Mouse (Mus musculus) limb, embryonic 12.5 days (tissue): Measurements from ENCODE around the gene Gm2663. TPM values are rescaled to one million over a fixed set of nuclear protein-coding genes. Genes with fewer than 3 reads are reported as not detected.
"Not testable (repeated sequence)": the region's sequence is repeated elsewhere in the genome, so short reads cannot be mapped to it uniquely, and the experiment has no call there.

Experiments used
- ATAC-seq: fragments of 200-750 bp; cut with Nextera tagmentation; 2 replicates; pipeline ENCODE4 v1.8.0; 2017; ENCODE audit warnings: low read depth, moderate TSS enrichment; ENCODE audit not compliant: insufficient number of reproducible peaks, insufficient read depth, low FRiP score, low TSS enrichment
- H3K27ac ChIP-seq: fragments of 300-500 bp; sonication (generic); 2 replicates; pipeline ENCODE4 v1.5.1; 2016; ENCODE audit warnings: mild to moderate bottlenecking, moderate library complexity
- H3K27me3 ChIP-seq: fragments of 300-500 bp; sonication (generic); 2 replicates; pipeline ENCODE4 v1.6.1; 2016; ENCODE audit warnings: mild to moderate bottlenecking, moderate library complexity
- H3K36me3 ChIP-seq: fragments of 300-500 bp; sonication (generic); 2 replicates; pipeline ENCODE4 v1.6.1; 2016; ENCODE audit warnings: mild to moderate bottlenecking, moderate library complexity
- H3K4me1 ChIP-seq: fragments of 300-500 bp; sonication (generic); replicated peaks from 2 replicates; pipeline ENCODE4 v1.6.1; 2016
- H3K4me2 ChIP-seq: fragments of 300-500 bp; sonication (generic); 2 replicates; pipeline ENCODE4 v1.6.1; 2016; ENCODE audit warnings: mild to moderate bottlenecking, moderate library complexity
- H3K4me3 ChIP-seq: fragments of 300-500 bp; sonication (generic); replicated peaks from 2 replicates; pipeline ENCODE4 v1.5.1; 2016; ENCODE audit warnings: mild to moderate bottlenecking
- H3K9ac ChIP-seq: fragments of 300-500 bp; sonication (generic); replicated peaks from 2 replicates; pipeline ENCODE4 v1.6.1; 2016; ENCODE audit warnings: mild to moderate bottlenecking, moderate library complexity
- H3K9me3 ChIP-seq: fragments of 300-500 bp; sonication (generic); 2 replicates; pipeline ENCODE4 v1.6.1; 2016; ENCODE audit warnings: mild to moderate bottlenecking, moderate library complexity
- WGBS: fragments of 180-500 bp; shearing (Covaris S2); methylation state at CpG from one replicate; pipeline ENCODE4 v1.1.7; 2016; 5-methylcytosine and 5-hydroxymethylcytosine counted together
- polyA plus RNA-seq: library from polyadenylated mRNA; unstranded; fragments of >200 nt; fragmentation: Nextera tagmentation; extraction: Ambion mirVana; gene quantifications from 2 replicates; pipeline ENCODE4 v1.2.1, GENCODE M21; 2016

Gene Gm2663
- polyA plus RNA-seq = not detected in 2 replicates

DNA sequence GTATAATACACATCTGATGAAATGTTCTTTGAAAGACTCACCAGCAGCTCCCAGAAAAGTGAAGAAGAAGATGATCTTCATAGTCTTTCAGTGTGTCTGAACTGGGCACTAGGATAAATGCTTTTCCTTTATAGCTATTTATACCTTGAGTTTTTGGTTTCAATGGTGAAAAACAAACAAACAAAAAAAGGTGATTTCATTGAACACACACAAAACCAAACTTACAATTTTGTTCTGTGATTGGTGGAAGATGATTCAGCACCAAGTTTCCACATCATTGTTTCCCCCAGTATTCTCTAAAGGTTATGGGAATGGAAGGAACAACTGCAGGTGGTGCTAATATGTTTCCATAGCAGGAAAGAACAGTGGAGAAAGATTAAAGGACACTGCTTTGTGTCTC, at the start of gene Gm2663:
Gm2663 (minus strand) TSS at position 101 of the 400 bp plus-strand sequence.
- not testable (repeated sequence) for H3K27me3 ChIP-seq, H3K27ac ChIP-seq, H3K4me1 ChIP-seq, H3K36me3 ChIP-seq, H3K4me3 ChIP-seq, H3K4me2 ChIP-seq, H3K9ac ChIP-seq, H3K9me3 ChIP-seq, ATAC-seq

DNA sequence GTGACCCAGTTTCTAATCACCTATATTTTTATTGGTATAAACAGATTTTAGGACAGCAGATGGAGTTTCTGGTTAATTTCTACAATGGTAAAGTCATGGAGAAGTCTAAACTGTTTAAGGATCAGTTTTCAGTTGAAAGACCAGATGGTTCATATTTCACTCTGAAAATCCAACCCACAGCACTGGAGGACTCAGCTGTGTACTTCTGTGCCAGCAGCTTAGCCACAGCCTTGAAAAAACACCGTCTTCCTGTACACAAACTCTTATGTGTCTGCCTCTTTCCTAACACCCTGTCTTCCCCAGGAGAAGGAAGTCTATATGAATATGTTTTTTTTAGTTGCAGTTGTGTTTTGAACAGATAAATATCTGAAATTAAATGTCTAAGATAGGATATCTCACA, 49.3 kb upstream of the Gm2663 start:
- Histone ChIP-seq H3K4me1 (no peaks in the 10 kb centered on the region), H3K9me3 (no peaks in the 10 kb centered on the region), H3K27me3 (no peaks in the 10 kb centered on the region), H3K4me2 (no peak overlapping the region), H3K27ac (no peak overlapping the region), H3K36me3 (no peaks in the 10 kb centered on the region), H3K4me3 (no peak overlapping the region), H3K9ac (no peak overlapping the region)
- no peak for ATAC-seq
- 73% methylated on average over 1 of the region's 1 CpGs for WGBS

DNA sequence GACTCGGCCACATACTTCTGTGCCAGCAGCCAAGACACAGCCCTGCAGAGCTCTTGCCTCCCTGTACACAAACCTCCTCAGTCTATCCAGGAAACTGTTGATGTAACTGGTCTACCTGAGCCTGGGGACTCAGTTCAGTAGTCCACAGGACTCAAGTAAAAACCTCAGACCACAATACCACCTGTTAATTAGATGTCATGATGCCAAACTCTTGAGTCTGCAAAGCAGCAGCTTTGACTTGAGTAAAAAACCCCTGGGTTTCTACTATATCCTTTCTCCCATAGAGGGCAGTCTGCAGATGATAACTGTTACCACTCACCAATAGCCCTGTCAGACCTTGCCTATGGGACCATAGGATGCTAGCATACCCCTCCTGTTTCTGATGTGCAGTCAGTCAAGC, 48.7 kb upstream of the Gm2663 start:
- H3K27ac ChIP-seq = no peak overlapping the region
- no peak overlapping the region for H3K9ac ChIP-seq
- H3K9me3 ChIP-seq = no peaks in the 10 kb centered on the region
- 91% methylated on average over 1 of the region's 1 CpGs for WGBS
- H3K27me3 ChIP-seq = no peaks in the 10 kb centered on the region
- H3K36me3 ChIP-seq = no peaks in the 10 kb centered on the region
- H3K4me1 ChIP-seq = no peaks in the 10 kb centered on the region
- no peak overlapping the region for H3K4me2 ChIP-seq
- ATAC-seq = no peak
- no peak overlapping the region for H3K4me3 ChIP-seq

DNA sequence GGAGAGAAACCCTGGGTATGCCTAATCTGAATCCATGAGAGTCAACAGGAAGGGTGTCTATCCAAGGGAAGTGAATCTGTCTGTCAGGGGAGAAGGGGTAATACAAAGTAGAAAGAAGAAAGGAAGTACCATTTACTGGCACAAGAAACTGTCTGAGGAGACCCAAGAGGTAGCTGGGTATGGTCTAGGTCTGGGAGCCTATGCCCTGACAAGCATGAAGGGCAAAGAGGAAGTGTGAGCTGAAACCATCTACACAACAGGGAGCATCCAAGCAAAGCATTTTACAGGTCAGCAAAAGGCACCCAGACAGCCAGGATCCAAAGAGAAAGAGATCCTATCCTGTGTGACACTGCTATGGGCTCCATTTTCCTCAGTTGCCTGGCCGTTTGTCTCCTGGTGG, 47.9 kb upstream of the Gm2663 start:
- Histone ChIP-seq H3K36me3 (no peaks in the 10 kb centered on the region), H3K27ac (no peak overlapping the region), H3K4me2 (no peak overlapping the region), H3K4me3 (no peak overlapping the region), H3K4me1 (no peaks in the 10 kb centered on the region), H3K9ac (no peak overlapping the region), H3K27me3 (no peaks in the 10 kb centered on the region), H3K9me3 (no peaks in the 10 kb centered on the region)
- no peak for ATAC-seq
- 75% methylated on average over 1 of the region's 1 CpGs for WGBS

DNA sequence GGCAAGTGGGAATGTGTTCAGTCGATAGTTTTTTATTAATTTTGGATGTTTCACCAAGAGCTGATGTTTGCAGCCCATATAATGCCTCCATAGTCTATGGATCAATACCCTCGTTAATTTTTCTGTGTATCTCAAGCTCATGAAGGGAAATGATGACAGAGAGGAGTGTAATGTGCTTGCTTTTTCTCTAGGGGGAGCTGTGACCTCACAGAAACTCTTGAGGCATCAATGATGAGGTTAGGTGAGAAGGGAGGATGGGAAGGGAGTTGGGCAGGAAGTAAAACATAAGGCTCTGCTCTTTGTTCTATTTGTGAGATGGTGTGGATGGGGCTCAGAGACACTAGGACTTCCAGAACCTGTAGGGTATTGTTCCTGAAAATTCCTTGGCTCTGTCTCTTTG, 47.3 kb upstream of the Gm2663 start:
- H3K27ac ChIP-seq = no peak overlapping the region
- 57% methylated on average over 2 of the region's 2 CpGs for WGBS
- no peaks in the 10 kb centered on the region for H3K4me1 ChIP-seq
- ATAC-seq = no peak
- H3K27me3 ChIP-seq = no peaks in the 10 kb centered on the region
- no peak overlapping the region for H3K4me3 ChIP-seq
- no peak overlapping the region for H3K4me2 ChIP-seq
- H3K36me3 ChIP-seq = no peaks in the 10 kb centered on the region
- no peak overlapping the region for H3K9ac ChIP-seq
- H3K9me3 ChIP-seq = no peaks in the 10 kb centered on the region

DNA sequence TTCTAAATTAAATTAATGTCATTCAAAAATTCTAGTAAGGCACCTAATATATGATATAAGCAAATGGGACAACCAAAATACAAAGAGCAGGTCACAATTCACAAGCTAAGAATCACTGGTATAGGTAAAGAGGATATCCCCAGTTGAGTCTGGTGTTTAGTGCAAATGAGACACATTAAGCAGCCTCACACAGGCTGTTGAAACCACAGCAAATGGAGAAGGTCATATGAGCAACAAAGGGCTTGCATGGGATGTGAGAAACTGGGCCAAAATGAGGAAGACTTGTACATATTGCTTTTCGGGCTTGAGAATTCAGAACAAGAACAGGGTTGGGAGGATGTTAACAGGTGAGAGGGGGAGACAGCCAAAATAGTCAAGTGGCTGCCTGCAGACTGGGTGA, 45.5 kb upstream of the Gm2663 start:
- H3K9ac ChIP-seq = no peak overlapping the region
- ATAC-seq = no peak
- H3K4me3 ChIP-seq = no peak overlapping the region
- no peak overlapping the region for H3K27ac ChIP-seq
- H3K27me3 ChIP-seq = no peaks in the 10 kb centered on the region
- H3K4me1 ChIP-seq = no peaks in the 10 kb centered on the region
- H3K9me3 ChIP-seq = no peaks in the 10 kb centered on the region
- H3K4me2 ChIP-seq = no peak overlapping the region
- WGBS = 82% methylated on average over 1 of the region's 1 CpGs
- H3K36me3 ChIP-seq = no peaks in the 10 kb centered on the region

DNA sequence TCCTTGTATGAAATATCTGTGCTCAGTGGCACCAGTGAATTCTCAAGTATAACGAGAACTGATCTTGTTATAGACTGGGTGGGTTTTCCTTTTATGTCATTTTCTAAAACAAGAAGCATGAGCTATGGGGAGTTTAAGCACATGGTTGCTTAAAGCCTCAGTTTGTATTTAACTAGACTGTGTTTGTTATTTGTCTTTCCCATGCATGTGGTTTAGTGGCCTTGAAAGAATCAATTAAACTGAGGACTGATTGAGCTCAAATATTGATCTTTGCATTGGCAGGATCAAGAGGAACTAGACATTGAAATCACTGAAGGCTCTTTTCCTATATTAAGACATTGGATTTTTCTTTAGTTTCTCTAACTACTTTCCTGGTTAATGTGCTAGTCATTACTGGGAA, 45.0 kb upstream of the Gm2663 start:
- Histone ChIP-seq H3K4me2 (no peak overlapping the region), H3K9me3 (no peaks in the 10 kb centered on the region), H3K27me3 (no peaks in the 10 kb centered on the region), H3K27ac (no peak overlapping the region), H3K9ac (no peak overlapping the region), H3K4me1 (no peaks in the 10 kb centered on the region), H3K4me3 (no peak overlapping the region), H3K36me3 (no peaks in the 10 kb centered on the region)
- WGBS = 74% methylated on average over 1 of the region's 1 CpGs
- ATAC-seq = no peak

DNA sequence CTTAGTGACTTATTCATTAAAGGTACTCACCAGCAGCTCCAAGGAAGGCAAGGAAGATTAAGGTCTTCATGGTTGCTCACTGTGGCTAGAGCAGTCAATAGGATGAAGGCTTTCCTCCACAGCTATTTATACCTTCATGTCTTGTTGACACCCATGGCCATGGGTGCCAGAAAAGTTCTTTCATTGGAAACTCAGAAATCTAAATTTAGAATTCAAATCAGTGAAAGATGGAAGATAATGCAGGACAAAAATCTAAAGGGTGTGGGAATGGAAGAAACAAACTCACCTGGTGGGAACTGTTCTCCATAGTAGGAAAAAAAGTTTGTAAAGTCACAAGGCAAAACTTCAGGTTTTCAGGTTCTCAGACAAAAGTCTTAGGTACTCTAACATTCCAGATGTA, 36.1 kb upstream of the Gm2663 start, which contains the start of gene 2210010C04Rik:
2210010C04Rik (minus strand) TSS at position 101 of the 400 bp plus-strand sequence.
- no peak for ATAC-seq
- H3K27me3 ChIP-seq = no peaks in the 10 kb centered on the region
- H3K9ac ChIP-seq = no peak within 1 kb of the TSS
- H3K27ac ChIP-seq = no peak within 1 kb of the TSS
- H3K9me3 ChIP-seq = no peaks in the 10 kb centered on the region
- H3K36me3 ChIP-seq = no peaks in the 10 kb centered on the region
- no peaks in the 10 kb centered on the region for H3K4me1 ChIP-seq
- H3K4me3 ChIP-seq = no peak within 1 kb of the TSS
- no peak within 1 kb of the TSS for H3K4me2 ChIP-seq

DNA sequence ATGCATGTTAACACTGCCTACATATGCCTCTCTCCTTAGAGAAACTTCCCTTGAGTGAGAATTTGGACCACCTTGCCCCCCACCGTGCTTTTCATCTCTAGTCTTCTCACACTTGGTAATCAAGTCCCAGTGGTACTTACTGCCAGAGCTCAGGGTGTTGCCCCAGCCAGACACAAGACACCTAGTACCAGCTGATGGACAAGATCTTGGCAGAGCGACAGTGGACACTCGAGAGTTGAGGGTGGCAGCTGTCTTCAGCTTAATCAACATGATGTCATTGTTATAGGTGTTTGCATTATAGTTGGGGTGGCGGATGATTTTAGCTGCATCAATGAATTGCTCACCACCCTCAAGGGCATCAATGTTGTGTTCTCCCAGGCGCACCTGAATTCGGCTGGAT, 33.5 kb upstream of the Gm2663 start:
- H3K9me3 ChIP-seq = no peaks in the 10 kb centered on the region
- H3K27me3 ChIP-seq = no peaks in the 10 kb centered on the region
- H3K27ac ChIP-seq = no peak overlapping the region
- H3K9ac ChIP-seq = no peak overlapping the region
- H3K4me2 ChIP-seq = no peak overlapping the region
- no peak for ATAC-seq
- no peaks in the 10 kb centered on the region for H3K4me1 ChIP-seq
- no peaks in the 10 kb centered on the region for H3K36me3 ChIP-seq
- H3K4me3 ChIP-seq = no peak overlapping the region
- 81% methylated on average over 6 of the region's 6 CpGs for WGBS

DNA sequence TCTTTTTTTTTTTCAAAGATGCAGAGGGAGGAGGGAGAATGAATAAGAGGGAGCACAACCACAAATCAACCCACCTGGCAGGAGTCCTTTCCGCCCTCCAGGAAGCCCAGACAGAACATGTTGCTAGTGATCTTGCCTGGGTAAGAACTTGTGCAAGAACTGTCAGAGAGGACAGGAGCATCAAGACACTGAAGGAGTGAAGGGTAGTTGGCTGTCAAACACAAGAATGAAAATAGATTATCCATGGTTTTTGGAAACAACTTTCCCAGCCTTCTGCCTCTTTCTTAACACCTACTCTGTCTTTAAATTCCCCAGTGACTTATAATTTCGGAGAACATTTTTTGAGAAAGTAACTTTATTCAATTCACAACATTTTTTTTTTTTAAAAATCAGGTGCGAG, 33.0 kb upstream of the Gm2663 start:
- 81% methylated on average over 3 of the region's 3 CpGs for WGBS
- no peak overlapping the region for H3K4me3 ChIP-seq
- H3K9me3 ChIP-seq = no peaks in the 10 kb centered on the region
- no peak overlapping the region for H3K27ac ChIP-seq
- no peaks in the 10 kb centered on the region for H3K4me1 ChIP-seq
- no peak for ATAC-seq
- H3K27me3 ChIP-seq = no peaks in the 10 kb centered on the region
- no peak overlapping the region for H3K4me2 ChIP-seq
- no peaks in the 10 kb centered on the region for H3K36me3 ChIP-seq
- H3K9ac ChIP-seq = no peak overlapping the region

DNA sequence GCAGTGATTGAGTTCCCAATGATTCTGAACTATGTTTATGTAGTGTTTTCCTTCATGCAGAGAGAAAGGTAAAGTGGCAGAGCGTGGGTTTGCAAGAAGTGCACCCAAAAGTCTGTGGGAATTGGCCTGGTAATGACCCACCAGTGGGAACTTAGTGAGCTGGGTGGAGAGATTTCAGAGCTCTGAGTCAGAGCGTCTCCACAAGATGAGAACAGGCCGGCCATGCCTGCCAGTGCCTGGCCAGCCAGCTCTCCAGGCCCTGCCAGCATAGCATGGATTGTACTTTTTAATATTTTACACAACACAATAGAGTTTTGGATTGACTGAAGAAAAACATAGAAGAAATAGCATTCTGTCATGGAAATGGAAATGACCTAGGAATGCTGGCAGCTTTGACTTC, 31.5 kb upstream of the Gm2663 start:
- 85% methylated on average over 3 of the region's 3 CpGs for WGBS
- H3K36me3 ChIP-seq = no peaks in the 10 kb centered on the region
- no peaks in the 10 kb centered on the region for H3K27me3 ChIP-seq

DNA sequence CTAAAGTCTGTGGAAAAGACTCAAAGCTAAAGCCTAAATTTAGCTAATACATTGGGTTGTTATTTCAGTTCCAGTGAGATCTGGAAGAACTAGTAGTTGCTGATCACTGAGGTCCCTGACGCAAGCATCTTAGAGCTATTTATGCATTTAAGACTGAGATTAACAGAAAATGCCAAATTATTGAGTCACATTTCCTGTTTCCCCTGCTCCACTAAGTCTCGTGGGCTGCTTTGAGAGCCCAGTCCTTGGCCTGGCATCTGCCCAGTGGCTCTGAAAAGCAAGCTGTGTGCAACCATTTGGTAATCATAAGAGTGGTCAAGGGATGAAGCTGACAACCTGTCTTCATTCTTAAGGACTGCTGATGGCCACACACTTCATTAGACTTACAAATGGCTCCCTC, 27.8 kb upstream of the Gm2663 start:
- Histone ChIP-seq H3K4me3 (no peak overlapping the region), H3K36me3 (no peaks in the 10 kb centered on the region), H3K4me1 (no peaks in the 10 kb centered on the region), H3K27me3 (no peaks in the 10 kb centered on the region), H3K9ac (no peak overlapping the region), H3K9me3 (no peaks in the 10 kb centered on the region), H3K27ac (no peak overlapping the region), H3K4me2 (no peak overlapping the region)
- 62% methylated on average over 2 of the region's 2 CpGs for WGBS
- ATAC-seq = no peak

More for the DNA sequence above, 31.5 kb upstream of the Gm2663 start:
- H3K4me2 ChIP-seq = no peak overlapping the region
- H3K4me1 ChIP-seq = no peaks in the 10 kb centered on the region
- no peak overlapping the region for H3K9ac ChIP-seq
- H3K4me3 ChIP-seq = no peak overlapping the region
- no peak overlapping the region for H3K27ac ChIP-seq
- no peaks in the 10 kb centered on the region for H3K9me3 ChIP-seq
- no peak for ATAC-seq
